Mouse (Mus musculus) embryonic fibroblast, embryonic 13.5 days (primary cell): ENCODE measurements at regions not wholly inside any gene's neighbourhood (a gene's known extent, or its start where the extent isn't known, plus 50 kb on each side); places are given as distances from the start of the nearest gene placed in this dataset.

Experiments used
- H3K27ac ChIP-seq: 2 replicates; pipeline ENCODE4 v1.5.1; 2012; ENCODE audit warnings: low read length, control low read depth, inconsistent platforms; ENCODE audit not compliant: insufficient read depth
- H3K4me1 ChIP-seq: 2 replicates; pipeline ENCODE4 v1.6.1; 2011; ENCODE audit warnings: low read length; ENCODE audit not compliant: control insufficient read depth, insufficient read depth
- H3K4me3 ChIP-seq: 2 replicates; pipeline ENCODE4 v1.5.1; 2011; ENCODE audit warnings: mild to moderate bottlenecking, control low read depth, low read length; ENCODE audit not compliant: insufficient read depth
- CTCF ChIP-seq: IDR thresholded peaks from 2 replicates; pipeline ENCODE4 v1.5.1; 2011; ENCODE audit warnings: mild to moderate bottlenecking, control low read depth, low read length, moderate library complexity, borderline replicate concordance; ENCODE audit not compliant: insufficient read depth
- POLR2A ChIP-seq: IDR thresholded peaks from 2 replicates; pipeline ENCODE4 v1.6.1; 2011; ENCODE audit warnings: low read depth, mild to moderate bottlenecking, control low read depth, low read length, moderate library complexity

GRCm38 (mm10) chr16:9291356-9292020 lies 461.6 kb downstream of the 1810013L24Rik start:
- TF ChIP-seq CTCF = no peak
- no peak for TF ChIP-seq POLR2A
- Histone ChIP-seq H3K27ac (no peak overlapping the region), H3K4me1 (no peaks in the 10 kb centered on the region), H3K4me3 (no peak overlapping the region)

- no peak for TF ChIP-seq POLR2A
- no peak for TF ChIP-seq CTCF
- Histone ChIP-seq H3K4me1 (0 out of 2 replicates have a peak, but pooled peaks cover 4% of the 10 kb centered on the region), H3K27ac (no peak overlapping the region; the same call in 1 of the 2 replicates), H3K4me3 (no peak overlapping the region)
These were observed 473.2 kb downstream of the 1810013L24Rik start for GRCm38 (mm10) chr16:9303134-9303533.

GRCm38 (mm10) chr16:9304079-9304478 lies 474.2 kb downstream of the 1810013L24Rik start:
- TF ChIP-seq POLR2A (no peak), CTCF (no peak)
- Histone ChIP-seq H3K27ac (no peak overlapping the region), H3K4me3 (no peak overlapping the region), H3K4me1 (0 out of 2 replicates have a peak, but pooled peaks cover 4% of the 10 kb centered on the region)

GRCm38 (mm10) chr16:9310744-9311143 lies 480.8 kb downstream of the 1810013L24Rik start:
- TF ChIP-seq POLR2A (no peak), CTCF (no peak)
- H3K27ac ChIP-seq = no peak overlapping the region
- no peaks in the 10 kb centered on the region for H3K4me1 ChIP-seq
- no peak overlapping the region for H3K4me3 ChIP-seq

GRCm38 (mm10) chr16:9335626-9336025 lies 505.7 kb downstream of the 1810013L24Rik start:
- H3K4me1 ChIP-seq = no peaks in the 10 kb centered on the region
- no peak overlapping the region for H3K27ac ChIP-seq
- TF ChIP-seq CTCF = no peak
- TF ChIP-seq POLR2A = no peak
- no peak overlapping the region for H3K4me3 ChIP-seq

- Histone ChIP-seq H3K27ac (no peak overlapping the region), H3K4me3 (no peak overlapping the region), H3K4me1 (no peaks in the 10 kb centered on the region)
- TF ChIP-seq CTCF (no peak), POLR2A (no peak)
These were observed 506.2 kb downstream of the 1810013L24Rik start for GRCm38 (mm10) chr16:9336063-9336462.

GRCm38 (mm10) chr16:9339456-9339855 lies 509.6 kb downstream of the 1810013L24Rik start:
- H3K4me1 ChIP-seq = no peaks in the 10 kb centered on the region
- H3K27ac ChIP-seq = no peak overlapping the region
- no peak overlapping the region for H3K4me3 ChIP-seq
- TF ChIP-seq POLR2A = no peak
- TF ChIP-seq CTCF = no peak

- no peak for TF ChIP-seq POLR2A
- no peak for TF ChIP-seq CTCF
- no peaks in the 10 kb centered on the region for H3K4me1 ChIP-seq
- no peak overlapping the region for H3K27ac ChIP-seq
- H3K4me3 ChIP-seq = no peak overlapping the region
These were observed 511.3 kb downstream of the 1810013L24Rik start for GRCm38 (mm10) chr16:9341245-9341644.

GRCm38 (mm10) chr16:9353811-9354210 lies 523.9 kb downstream of the 1810013L24Rik start:
- Histone ChIP-seq H3K4me1 (no peaks in the 10 kb centered on the region), H3K4me3 (no peak overlapping the region), H3K27ac (no peak overlapping the region)
- TF ChIP-seq CTCF (no peak), POLR2A (no peak)

GRCm38 (mm10) chr16:9354331-9355030 lies 524.6 kb downstream of the 1810013L24Rik start:
- Histone ChIP-seq H3K4me3 (no peak overlapping the region), H3K27ac (no peak overlapping the region), H3K4me1 (no peaks in the 10 kb centered on the region)
- TF ChIP-seq CTCF = no peak
- TF ChIP-seq POLR2A = no peak
